9 mouse cellular contexts compared by ENCODE assay signal in genomic region chr11:119044551-119045337, GRCm38 (mm10). TPM values are rescaled to one million over a fixed set of nuclear protein-coding genes. Genes with fewer than 3 reads are reported as not detected.
A peak's percentile ranks its signal among the peaks of the same experiment; 100 is the strongest.
DNase-seq lines count a peak whose midpoint lies in the region; ATAC-seq lines count a peak whose summit lies in the region.
"Had no signal": no experiment of that assay in that cellular context is flagged by ENCODE, and none has a peak within 500 bp of the region (broad histone marks: within the 10 kb centered on the region; RNA-seq: fewer than 3 reads in every experiment).

No protein-coding gene starts in this region.

- peak overlapping the region; percentile 38 for H3K9ac ChIP-seq in hindbrain, embryonic 16.5 days (ENCODE audit: low read depth, low read length)
- no peak overlapping the region for H3K9ac ChIP-seq in stomach, embryonic 14.5 days (replicated peaks; ENCODE audit: low read depth, low read length)

- no peaks in the 10 kb centered on the region for H3K9me3 ChIP-seq in hindbrain, embryonic 16.5 days (ENCODE audit: control insufficient read depth, low read length)
- no peaks in the 10 kb centered on the region for H3K9me3 ChIP-seq in stomach, embryonic 14.5 days (ENCODE audit: control insufficient read depth, low read depth, low read length)

- DNase-seq in cerebellum, postnatal 10 days, result peak; percentile 50 to 51
- DNase-seq in cerebellum, adult 9-10 months, result no peak
- peak; percentile 46 for DNase-seq in embryo, embryonic 9.5 days (ENCODE audit: extremely low spot score)
- peak; percentile 42 for DNase-seq in liver
- no peak for DNase-seq in layer of hippocampus, adult 11-12 months (ENCODE audit: low spot score)
- DNase-seq in frontal cortex, postnatal 14 days (ENCODE audit: low spot score in 2 of 2), result no peak

- peaks cover 38% of the 10 kb centered on the region for H3K4me1 ChIP-seq in hindbrain, embryonic 16.5 days (ENCODE audit: control insufficient read depth, insufficient read depth, low read depth, low read length)
- H3K4me1 ChIP-seq in stomach, embryonic 14.5 days (ENCODE audit: control insufficient read depth, insufficient read depth, low read length), result peaks cover 40% of the 10 kb centered on the region

- H3K4me3 ChIP-seq in hindbrain, embryonic 16.5 days (ENCODE audit: low read length), result peak overlapping the region; percentile 9; the same call in 1 of the 2 replicates
- H3K4me3 ChIP-seq in stomach, embryonic 14.5 days (ENCODE audit: low read depth, low read length), result peak overlapping the region; percentile 5; the same call in 1 of the 2 replicates

- no peaks in the 10 kb centered on the region for H3K36me3 ChIP-seq in hindbrain, embryonic 16.5 days (ENCODE audit: control insufficient read depth, insufficient read depth, low read length)
- no peaks in the 10 kb centered on the region for H3K36me3 ChIP-seq in stomach, embryonic 14.5 days (ENCODE audit: control insufficient read depth, insufficient read depth, low read length)

- H3K27me3 ChIP-seq in hindbrain, embryonic 16.5 days (replicated peaks; ENCODE audit: control insufficient read depth, insufficient read depth, low read length), result peaks cover 42% of the 10 kb centered on the region
- peaks cover 64% of the 10 kb centered on the region for H3K27me3 ChIP-seq in stomach, embryonic 14.5 days (ENCODE audit: control insufficient read depth, insufficient read depth, low read length)

- H3K4me2 ChIP-seq in hindbrain, embryonic 16.5 days (ENCODE audit: low read length), result peak overlapping the region; percentile 23
- H3K4me2 ChIP-seq in stomach, embryonic 14.5 days (replicated peaks; ENCODE audit: low read depth, low read length), result 0 out of 2 replicates have a peak overlapping the region, but pooled peaks have one; percentile 12

- H3K27ac ChIP-seq in hindbrain, embryonic 16.5 days (ENCODE audit: low read depth, low read length), result no peak overlapping the region
- H3K27ac ChIP-seq in stomach, embryonic 14.5 days (ENCODE audit: low read length), result no peak overlapping the region

- under 1% methylated on average over 40 of the region's 41 CpGs for WGBS in hindbrain, embryonic 16.5 days
- 2% methylated on average over 41 of the region's 41 CpGs for WGBS in stomach, embryonic 14.5 days

- no peak for ATAC-seq in hindbrain, embryonic 16.5 days
- no peak for ATAC-seq in stomach, embryonic 14.5 days (ENCODE audit: insufficient number of reproducible peaks, insufficient read depth, low FRiP score, low read depth)

RNA-seq across cellular contexts. Expression of gene Cbx8, which starts 4.0 kb away (rescaled TPM):
- polyA plus RNA-seq in hindbrain, embryonic 16.5 days (2015; fragmentation: Nextera tagmentation; extraction: Ambion mirVana), result 8.5 and 9.5 TPM in 2 replicates
- 6.2 and 8.5 TPM in 2 replicates for polyA plus RNA-seq in stomach, embryonic 14.5 days (2014; fragmentation: Nextera tagmentation; extraction: Ambion mirVana)

RNA-seq across cellular contexts. Expression of gene Cbx2, which starts 22.0 kb away (rescaled TPM):
- polyA plus RNA-seq in hindbrain, embryonic 16.5 days (2015; fragmentation: Nextera tagmentation; extraction: Ambion mirVana), result 10.7 and 14.0 TPM in 2 replicates
- polyA plus RNA-seq in stomach, embryonic 14.5 days (2014; fragmentation: Nextera tagmentation; extraction: Ambion mirVana), result 24.9 and 25.9 TPM in 2 replicates

RNA-seq across cellular contexts. Expression of gene Cbx4, which starts 41.3 kb away (rescaled TPM):
- polyA plus RNA-seq in hindbrain, embryonic 16.5 days (2015; fragmentation: Nextera tagmentation; extraction: Ambion mirVana), result 23.4 and 24.8 TPM in 2 replicates
- polyA plus RNA-seq in stomach, embryonic 14.5 days (2014; fragmentation: Nextera tagmentation; extraction: Ambion mirVana), result 7.0 and 8.2 TPM in 2 replicates

RNA-seq across cellular contexts. Expression of gene Enpp7, which starts 56.8 kb away (rescaled TPM):
- not detected in 2 replicates for polyA plus RNA-seq in hindbrain, embryonic 16.5 days (2015; fragmentation: Nextera tagmentation; extraction: Ambion mirVana)
- polyA plus RNA-seq in stomach, embryonic 14.5 days (2014; fragmentation: Nextera tagmentation; extraction: Ambion mirVana), result not detected in 2 replicates
- polyA plus RNA-seq: neural tube, embryonic 14.5 days had no signal

Comparison
In these comparisons a context has a peak if more than half of its experiments do, and no peak if none do; other contexts are left out.
1. DNase-seq: peak in cerebellum, postnatal 10 days (2 of 2), embryo, embryonic 9.5 days (single experiment) and liver (single experiment); none in cerebellum, adult 9-10 months (single experiment), layer of hippocampus, adult 11-12 months (single experiment) and frontal cortex, postnatal 14 days (0 of 2).